Mouse (Mus musculus): ENCODE data around the gene Tuba1a.

DNA sequence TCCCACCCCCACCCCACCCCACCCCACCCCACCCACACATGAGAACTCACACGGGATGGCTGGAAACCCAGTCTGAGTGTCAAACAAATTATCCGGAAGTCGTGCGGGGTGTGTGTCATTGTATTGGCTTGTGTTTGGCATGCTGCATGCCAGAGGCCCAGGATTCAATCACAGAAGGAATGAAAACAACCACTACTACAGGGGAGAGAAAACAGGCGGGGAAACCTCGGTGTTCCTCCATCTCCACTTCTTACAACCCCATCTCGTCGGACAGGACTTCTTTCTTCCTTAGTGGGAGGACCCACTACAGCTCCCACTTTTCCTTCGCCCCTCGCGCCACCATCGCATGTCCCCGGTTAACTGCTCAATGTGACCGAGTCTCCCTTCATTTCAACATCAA lies 36.4 kb downstream of the Tuba1a start:
- TF ChIP-seq MAFK (IDR thresholded peaks at IDR 0.05; ENCODE audit: insufficient replicate concordance, low read length) (no peak), ZKSCAN1 (IDR thresholded peaks at IDR 0.05; ENCODE audit: borderline replicate concordance, low read depth, low read length) (no peak), CTCF (conservative IDR thresholded peaks at IDR 0.05 in 1 of 2, IDR thresholded peaks at IDR 0.05 in 1 of 2; ENCODE audit: low read depth in 2 of 2, low read length in 2 of 2) (no peak), ZMIZ1 (IDR thresholded peaks at IDR 0.05; ENCODE audit: low read depth, low read length) (no peak), POLR2A (IDR thresholded peaks at IDR 0.05; ENCODE audit: low read depth, low read length) (no peak), MAZ (IDR thresholded peaks at IDR 0.05; ENCODE audit: low read depth, low read length) (no peak), MYC (IDR thresholded peaks at IDR 0.05; ENCODE audit: low read depth, low read length) (0 out of 2 replicates have a peak, but pooled peaks have one; percentile 15), ZNF384 (IDR thresholded peaks at IDR 0.05; ENCODE audit: low read depth, low read length) (no peak), TCF12 (IDR thresholded peaks at IDR 0.05; ENCODE audit: low read depth, low read length) (no peak), USF1 (IDR thresholded peaks at IDR 0.05; ENCODE audit: low read depth, low read length) (no peak)

Measured in CH12.LX (cell line).